Mouse (Mus musculus) lung, embryonic 15.5 days (tissue): ENCODE data around the gene Stk39. TPM values are rescaled to one million over a fixed set of nuclear protein-coding genes. Genes with fewer than 3 reads are reported as not detected.

ENCODE experiments used
- ATAC-seq: fragments of 200-750 bp; cut with Nextera tagmentation; 2 replicates; pipeline ENCODE4 v1.8.0; 2017; ENCODE audit warnings: moderate number of reproducible peaks, borderline replicate concordance; ENCODE audit not compliant: low FRiP score, low TSS enrichment; ENCODE audit errors: extremely low read depth
- H3K27ac ChIP-seq: fragments of 300-500 bp; sonication (generic); 2 replicates; pipeline ENCODE4 v1.5.1; 2015; ENCODE audit warnings: moderate library complexity, mild to moderate bottlenecking, inconsistent platforms
- H3K27me3 ChIP-seq: fragments of 300-500 bp; sonication (generic); 2 replicates; pipeline ENCODE4 v1.6.1; 2015; ENCODE audit warnings: inconsistent platforms
- H3K36me3 ChIP-seq: fragments of 300-500 bp; sonication (generic); 2 replicates; pipeline ENCODE4 v1.6.1; 2015; ENCODE audit warnings: inconsistent platforms
- H3K4me1 ChIP-seq: fragments of 300-500 bp; sonication (generic); 2 replicates; pipeline ENCODE4 v1.6.1; 2015; ENCODE audit warnings: inconsistent platforms
- H3K4me2 ChIP-seq: fragments of 300-500 bp; sonication (generic); 2 replicates; pipeline ENCODE4 v1.6.1; 2015; ENCODE audit warnings: inconsistent platforms, mild to moderate bottlenecking, moderate library complexity
- H3K4me3 ChIP-seq: fragments of 300-500 bp; sonication (generic); 2 replicates; pipeline ENCODE4 v1.5.1; 2015; ENCODE audit warnings: mild to moderate bottlenecking, inconsistent platforms
- H3K9ac ChIP-seq: fragments of 300-500 bp; sonication (generic); 2 replicates; pipeline ENCODE4 v1.6.1; 2015; ENCODE audit warnings: inconsistent platforms
- H3K9me3 ChIP-seq: fragments of 300-500 bp; sonication (generic); 2 replicates; pipeline ENCODE4 v1.6.1; 2016; ENCODE audit warnings: inconsistent platforms
- WGBS: fragments of 180-500 bp; shearing (Covaris S2); methylation state at CpG from one replicate; pipeline ENCODE4 v1.1.7; 2015; 5-methylcytosine and 5-hydroxymethylcytosine counted together
- polyA plus RNA-seq: library from polyadenylated mRNA; unstranded; fragments of >200 nt; fragmentation: Nextera tagmentation; extraction: Ambion mirVana; gene quantifications from 2 replicates; pipeline ENCODE4 v1.2.1, GENCODE M21; 2015

The Stk39 gene
- polyA plus RNA-seq, 1 experiment from 2014 or later: 19.3 TPM

- Histone ChIP-seq H3K27ac (no peak overlapping the region), H3K9me3 (no peaks in the 10 kb centered on the region), H3K4me1 (no peaks in the 10 kb centered on the region), H3K4me2 (no peak overlapping the region), H3K4me3 (no peak overlapping the region), H3K27me3 (no peaks in the 10 kb centered on the region), H3K9ac (no peak overlapping the region), H3K36me3 (no peaks in the 10 kb centered on the region)
- WGBS: 31% methylated on average over 4 of the region's 4 CpGs
- no peak for ATAC-seq
Observed at GRCm38 (mm10) chr2:68289961-68290360, 182.1 kb downstream of the Stk39 start.

DNA sequence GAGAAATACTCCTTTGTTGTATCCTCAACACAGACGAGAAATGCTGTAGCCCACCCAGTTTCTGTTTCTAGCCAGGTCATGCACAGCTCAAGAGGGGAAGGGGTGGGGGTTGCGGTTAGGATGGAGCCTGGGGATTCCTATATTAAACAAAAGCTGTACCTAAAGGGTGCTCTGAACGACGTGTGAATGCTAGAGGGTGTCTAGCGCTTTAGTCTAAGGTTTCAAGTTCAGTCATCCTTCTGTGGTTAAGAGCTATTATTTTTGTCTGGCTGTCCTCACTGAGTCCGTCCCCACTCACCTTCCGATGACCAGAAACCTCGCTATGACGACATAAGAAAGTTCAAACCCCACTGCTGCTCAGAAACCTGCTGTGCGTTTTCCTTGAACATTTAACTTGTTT is 182.9 kb downstream of the Stk39 start:
- no peak overlapping the region for H3K4me3 ChIP-seq
- no peak overlapping the region for H3K9ac ChIP-seq
- ATAC-seq: no peak
- H3K27me3 ChIP-seq: no peaks in the 10 kb centered on the region
- no peaks in the 10 kb centered on the region for H3K9me3 ChIP-seq
- 67% methylated on average over 10 of the region's 10 CpGs for WGBS
- H3K27ac ChIP-seq: no peak overlapping the region
- H3K4me2 ChIP-seq: no peak overlapping the region
- no peaks in the 10 kb centered on the region for H3K4me1 ChIP-seq
- H3K36me3 ChIP-seq: no peaks in the 10 kb centered on the region

GRCm38 (mm10) chr2:68288106-68288505 is 184.0 kb downstream of the Stk39 start:
- Histone ChIP-seq H3K9me3 (no peaks in the 10 kb centered on the region), H3K4me3 (no peak overlapping the region), H3K27ac (no peak overlapping the region), H3K4me2 (no peak overlapping the region), H3K9ac (no peak overlapping the region), H3K4me1 (no peaks in the 10 kb centered on the region), H3K36me3 (no peaks in the 10 kb centered on the region), H3K27me3 (no peaks in the 10 kb centered on the region)
- 90% methylated on average over 10 of the region's 10 CpGs for WGBS
- ATAC-seq: no peak

- WGBS: 41% methylated on average over 2 of the region's 2 CpGs
Observed at GRCm38 (mm10) chr2:68284391-68284790, 187.7 kb downstream of the Stk39 start.

DNA sequence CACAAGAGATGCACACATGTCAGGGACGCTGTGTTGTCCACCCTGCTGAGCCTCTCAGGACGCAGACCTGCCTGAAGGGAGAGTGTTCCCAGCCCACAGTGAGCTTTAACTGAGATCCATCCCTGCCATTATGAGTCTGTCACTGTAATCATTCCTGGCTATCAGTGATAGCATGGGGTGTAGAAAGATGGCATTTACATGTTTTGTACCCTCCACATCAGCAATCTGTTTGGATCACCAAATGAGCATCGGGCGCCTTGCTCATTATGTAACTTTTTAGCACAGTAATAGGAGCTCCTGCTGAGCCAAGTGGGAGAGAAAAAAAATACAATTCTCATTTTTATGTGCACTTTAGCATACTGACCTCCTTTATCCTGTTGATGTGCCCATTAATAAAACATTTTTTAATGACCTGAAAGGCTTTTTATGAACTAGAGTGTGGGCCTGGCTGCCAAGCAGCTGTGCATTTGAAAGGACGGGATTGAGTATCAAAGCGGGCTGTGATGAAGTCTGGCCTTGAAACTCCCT is 189.0 kb downstream of the Stk39 start:
- no peaks in the 10 kb centered on the region for H3K4me1 ChIP-seq
- no peak overlapping the region for H3K4me3 ChIP-seq
- ATAC-seq: no peak
- no peaks in the 10 kb centered on the region for H3K36me3 ChIP-seq
- no peaks in the 10 kb centered on the region for H3K9me3 ChIP-seq
- WGBS: 88% methylated on average over 6 of the region's 6 CpGs
- no peaks in the 10 kb centered on the region for H3K27me3 ChIP-seq
- H3K9ac ChIP-seq: no peak overlapping the region
- no peak overlapping the region for H3K27ac ChIP-seq
- H3K4me2 ChIP-seq: no peak overlapping the region

More at GRCm38 (mm10) chr2:68284391-68284790, 187.7 kb downstream of the Stk39 start:
- Histone ChIP-seq H3K9ac (no peak overlapping the region), H3K4me2 (no peak overlapping the region), H3K4me3 (no peak overlapping the region), H3K9me3 (no peaks in the 10 kb centered on the region), H3K27ac (no peak overlapping the region), H3K36me3 (no peaks in the 10 kb centered on the region), H3K27me3 (no peaks in the 10 kb centered on the region), H3K4me1 (no peaks in the 10 kb centered on the region)
- no peak for ATAC-seq

- no peak for ATAC-seq
- Histone ChIP-seq H3K27ac (no peak overlapping the region), H3K9ac (no peak overlapping the region), H3K36me3 (no peaks in the 10 kb centered on the region), H3K4me2 (no peak overlapping the region), H3K27me3 (no peaks in the 10 kb centered on the region), H3K9me3 (no peaks in the 10 kb centered on the region), H3K4me3 (no peak overlapping the region), H3K4me1 (no peaks in the 10 kb centered on the region)
- WGBS: 90% methylated on average over 3 of the region's 3 CpGs
Observed at GRCm38 (mm10) chr2:68281575-68281974, 190.5 kb downstream of the Stk39 start.

DNA sequence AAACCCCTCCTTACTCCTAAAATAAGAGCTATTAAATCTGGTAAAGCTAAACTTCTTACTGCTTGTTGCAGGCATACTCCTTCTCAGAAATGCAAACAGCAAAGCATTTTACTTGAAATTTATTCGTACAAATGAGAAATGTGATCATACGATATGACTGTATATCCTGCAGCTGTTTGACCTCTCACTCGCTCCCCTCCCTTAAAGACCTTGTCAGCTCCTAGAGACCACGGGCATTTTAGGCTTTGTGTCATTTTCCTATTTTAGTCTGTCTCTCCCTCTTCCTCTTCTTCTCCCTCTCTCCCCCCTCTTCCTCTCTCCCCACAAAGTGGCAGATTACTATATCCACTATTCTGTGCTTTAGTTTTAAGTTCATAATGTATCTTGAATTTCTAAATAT is 200.8 kb downstream of the Stk39 start:
- H3K27ac ChIP-seq: no peak overlapping the region
- H3K9me3 ChIP-seq: no peaks in the 10 kb centered on the region
- H3K4me2 ChIP-seq: no peak overlapping the region
- no peak overlapping the region for H3K9ac ChIP-seq
- H3K4me1 ChIP-seq: 0 out of 2 replicates have a peak, but pooled peaks cover 4% of the 10 kb centered on the region
- H3K27me3 ChIP-seq: no peaks in the 10 kb centered on the region
- no peak for ATAC-seq
- no peak overlapping the region for H3K4me3 ChIP-seq
- WGBS: 49% methylated on average over 4 of the region's 4 CpGs
- H3K36me3 ChIP-seq: no peaks in the 10 kb centered on the region

DNA sequence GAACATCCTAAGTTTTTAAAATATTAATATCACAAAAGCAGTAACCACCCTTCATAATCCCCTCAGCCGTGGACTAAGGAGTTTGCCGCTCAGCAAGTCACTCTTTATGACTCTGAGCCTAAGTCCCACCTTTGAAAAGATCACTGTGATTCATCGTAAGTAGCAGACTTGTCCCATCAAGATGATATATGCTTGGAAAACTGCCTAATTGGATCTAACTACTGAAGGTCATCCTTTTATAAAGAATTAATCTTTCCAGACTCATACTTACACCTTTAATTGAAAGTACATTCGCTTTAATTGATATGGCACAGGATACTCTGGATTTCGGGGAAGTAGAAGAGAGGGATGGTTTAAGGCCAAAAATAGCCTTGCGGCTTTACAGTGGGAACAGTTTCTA is 201.2 kb downstream of the Stk39 start:
- Histone ChIP-seq H3K9ac (no peak overlapping the region), H3K27ac (no peak overlapping the region), H3K9me3 (no peaks in the 10 kb centered on the region), H3K4me1 (0 out of 2 replicates have a peak, but pooled peaks cover 4% of the 10 kb centered on the region), H3K36me3 (no peaks in the 10 kb centered on the region), H3K4me3 (no peak overlapping the region), H3K4me2 (no peak overlapping the region), H3K27me3 (no peaks in the 10 kb centered on the region)
- 87% methylated on average over 6 of the region's 6 CpGs for WGBS
- ATAC-seq: no peak

DNA sequence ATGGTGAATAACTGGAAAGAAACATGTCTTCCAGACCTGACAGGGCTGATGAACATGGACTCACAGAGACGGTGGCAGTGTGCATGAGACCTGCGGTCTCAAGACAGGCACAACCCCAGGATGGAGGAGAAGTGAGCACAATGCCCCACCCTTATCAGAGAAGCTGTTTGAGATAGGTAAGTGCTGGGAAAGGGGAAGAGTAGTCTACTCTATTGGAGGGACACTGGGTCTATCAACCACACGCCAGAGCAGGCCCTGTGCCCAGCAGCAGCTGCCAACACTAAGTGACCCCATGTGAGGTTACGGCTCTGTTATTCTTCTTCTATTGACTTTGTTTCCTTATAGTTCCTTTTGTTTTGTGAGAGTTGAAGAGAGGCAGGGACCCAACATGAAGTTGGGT is 202.4 kb downstream of the Stk39 start:
- Histone ChIP-seq H3K4me3 (no peak overlapping the region), H3K4me1 (0 out of 2 replicates have a peak, but pooled peaks cover 4% of the 10 kb centered on the region), H3K9me3 (no peaks in the 10 kb centered on the region), H3K27ac (no peak overlapping the region), H3K4me2 (no peak overlapping the region), H3K36me3 (0 out of 2 replicates have a peak, but pooled peaks cover 3% of the 10 kb centered on the region), H3K27me3 (no peaks in the 10 kb centered on the region), H3K9ac (no peak overlapping the region)
- 90% methylated on average over 4 of the region's 4 CpGs for WGBS
- ATAC-seq: no peak

DNA sequence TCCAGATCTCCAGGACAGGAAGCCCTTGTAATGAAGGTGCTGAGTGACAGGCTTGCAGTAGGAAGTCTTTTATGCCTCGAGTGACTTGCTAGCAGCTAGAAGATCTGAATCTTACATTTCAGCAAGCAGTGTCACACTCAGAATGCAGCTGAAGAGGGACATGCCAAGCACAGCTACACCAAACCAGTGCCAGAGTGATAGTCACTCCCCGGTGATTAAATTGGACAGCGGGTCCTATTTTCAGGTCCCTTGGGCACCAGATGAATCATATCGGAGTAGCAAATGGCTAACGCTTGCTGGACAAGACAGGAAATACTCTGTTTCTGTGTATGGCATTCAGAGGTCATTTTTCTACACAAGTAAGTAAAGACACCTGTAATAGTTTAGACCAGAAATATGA is 207.2 kb downstream of the Stk39 start:
- Histone ChIP-seq H3K4me2 (no peak overlapping the region), H3K4me1 (no peaks in the 10 kb centered on the region), H3K4me3 (no peak overlapping the region), H3K36me3 (0 out of 2 replicates have a peak, but pooled peaks cover 3% of the 10 kb centered on the region), H3K27me3 (no peaks in the 10 kb centered on the region), H3K27ac (no peak overlapping the region), H3K9ac (no peak overlapping the region), H3K9me3 (no peaks in the 10 kb centered on the region)
- no peak for ATAC-seq
- 73% methylated on average over 5 of the region's 5 CpGs for WGBS

- Histone ChIP-seq H3K9me3 (no peaks in the 10 kb centered on the region), H3K27me3 (no peaks in the 10 kb centered on the region), H3K4me3 (no peak overlapping the region), H3K4me1 (no peaks in the 10 kb centered on the region), H3K4me2 (no peak overlapping the region), H3K36me3 (0 out of 2 replicates have a peak, but pooled peaks cover 3% of the 10 kb centered on the region), H3K27ac (no peak overlapping the region), H3K9ac (no peak overlapping the region)
- no peak for ATAC-seq
- WGBS: 84% methylated on average over 2 of the region's 2 CpGs
Observed at GRCm38 (mm10) chr2:68260911-68261310, 211.2 kb downstream of the Stk39 start.

GRCm38 (mm10) chr2:68257571-68257970 is 214.5 kb downstream of the Stk39 start:
- whole genome bisulfite sequencing: 55% methylated on average over 6 of the region's 6 CpGs
- no peak for ATAC-seq
- no peak overlapping the region for H3K4me3 ChIP-seq
- no peaks in the 10 kb centered on the region for H3K36me3 ChIP-seq
- H3K4me1 ChIP-seq: no peaks in the 10 kb centered on the region
- H3K9ac ChIP-seq: no peak overlapping the region
- H3K27me3 ChIP-seq: no peaks in the 10 kb centered on the region
- H3K9me3 ChIP-seq: no peaks in the 10 kb centered on the region
- no peak overlapping the region for H3K27ac ChIP-seq
- no peak overlapping the region for H3K4me2 ChIP-seq

- ATAC-seq: no peak
- no peak overlapping the region for H3K4me2 ChIP-seq
- WGBS: 87% methylated on average over 8 of the region's 8 CpGs
- H3K9ac ChIP-seq: no peak overlapping the region
- no peaks in the 10 kb centered on the region for H3K4me1 ChIP-seq
- no peaks in the 10 kb centered on the region for H3K36me3 ChIP-seq
- no peaks in the 10 kb centered on the region for H3K27me3 ChIP-seq
- no peaks in the 10 kb centered on the region for H3K9me3 ChIP-seq
- no peak overlapping the region for H3K27ac ChIP-seq
- no peak overlapping the region for H3K4me3 ChIP-seq
Observed at GRCm38 (mm10) chr2:68256472-68256871, 215.6 kb downstream of the Stk39 start.
